Mouse (Mus musculus): ENCODE results near the gene Dock9.

Dock9 gene

GRCm38 (mm10) chr14:121589097-121589725 is 208.4 kb downstream of the Dock9 start:
- in situ Hi-C loops (cut with MboI, MseI), result no loop called here

DNA sequence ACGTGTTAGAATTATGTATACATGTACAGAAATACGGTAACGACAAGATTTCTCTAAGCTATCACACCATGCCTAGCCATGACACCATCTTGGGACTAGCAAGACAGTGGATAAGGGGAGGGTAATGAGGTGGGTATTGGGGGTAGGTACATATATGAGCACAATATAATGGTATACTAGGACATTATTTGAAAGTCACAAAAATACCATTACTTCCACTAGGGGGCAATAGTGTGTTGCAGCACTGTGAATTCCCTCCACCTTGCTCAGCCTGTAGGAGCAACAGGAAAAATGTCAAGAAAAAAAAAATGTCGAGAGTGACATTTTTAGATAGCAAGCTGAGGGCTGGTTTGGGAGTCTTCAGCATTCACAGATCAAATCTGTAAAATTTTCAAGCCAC is 209.2 kb downstream of the Dock9 start:
- in situ Hi-C loops (cut with MboI, MseI), result no loop called here

DNA sequence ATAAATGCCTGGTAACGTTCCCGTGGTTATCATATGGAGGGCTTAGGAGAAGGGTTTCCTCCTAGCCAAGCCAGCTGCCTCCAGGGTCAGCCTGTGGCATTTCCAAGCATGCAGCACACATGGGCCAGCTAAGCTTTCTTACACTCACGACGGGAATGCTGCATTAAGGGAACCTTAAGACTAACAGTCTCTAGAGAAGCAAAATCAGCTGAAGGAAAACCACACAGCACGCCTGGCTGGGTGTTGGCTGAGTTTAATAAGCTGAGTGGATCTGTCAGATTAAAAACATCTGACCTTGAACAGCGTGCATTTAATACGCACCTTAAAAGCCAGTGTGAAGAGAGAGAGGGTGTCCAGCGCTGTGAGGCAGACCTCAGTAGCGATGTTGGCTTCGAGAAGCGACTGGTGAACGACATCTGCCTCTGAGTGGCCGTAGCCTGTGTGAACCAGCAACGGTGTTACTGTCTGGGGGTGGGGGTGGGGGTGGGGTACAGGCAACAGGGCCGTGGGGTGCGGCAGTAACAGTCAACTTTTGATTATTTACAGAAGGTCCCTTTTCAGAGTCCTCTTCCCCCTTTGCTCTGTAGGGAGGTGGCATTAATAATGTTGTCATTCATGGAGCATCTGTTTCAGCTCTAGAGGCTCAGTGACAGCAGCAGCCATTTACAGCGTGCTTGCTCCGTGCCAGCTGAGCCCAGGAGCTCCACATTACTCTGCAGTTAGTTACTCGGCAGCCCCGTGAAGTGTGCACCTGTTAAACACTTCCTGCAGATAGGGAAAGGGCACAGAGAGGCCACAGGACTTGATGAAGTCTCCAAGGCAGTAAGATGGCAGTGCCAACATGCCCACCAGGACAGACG is 211.5 kb downstream of the Dock9 start:
- in situ Hi-C loops (cut with MboI, MseI), result no loop called here

DNA sequence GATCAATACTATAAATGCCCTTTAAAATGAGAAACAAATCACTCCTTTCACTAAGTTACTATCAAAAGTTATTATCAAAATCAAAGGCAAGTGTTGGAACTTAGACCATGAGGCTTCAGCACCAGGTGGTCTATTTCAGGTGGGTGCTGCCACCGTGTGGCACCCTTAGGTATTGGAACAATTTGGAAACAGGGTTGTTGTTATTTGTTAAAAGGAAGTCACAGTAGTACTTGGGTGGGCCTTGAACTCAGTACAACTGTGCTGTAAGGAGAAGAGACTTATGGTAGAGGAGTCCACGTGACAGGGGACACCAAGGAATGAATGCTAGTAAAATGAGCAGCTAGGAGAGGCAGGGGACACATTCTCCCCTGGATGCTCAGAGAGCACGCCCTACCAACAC is 218.6 kb downstream of the Dock9 start:
- in situ Hi-C loops (cut with MboI, MseI), result no loop called here

- in situ Hi-C loops (cut with MboI, MseI), result no loop called here
Measured at GRCm38 (mm10) chr14:121573391-121573790, 224.2 kb downstream of the Dock9 start.

DNA sequence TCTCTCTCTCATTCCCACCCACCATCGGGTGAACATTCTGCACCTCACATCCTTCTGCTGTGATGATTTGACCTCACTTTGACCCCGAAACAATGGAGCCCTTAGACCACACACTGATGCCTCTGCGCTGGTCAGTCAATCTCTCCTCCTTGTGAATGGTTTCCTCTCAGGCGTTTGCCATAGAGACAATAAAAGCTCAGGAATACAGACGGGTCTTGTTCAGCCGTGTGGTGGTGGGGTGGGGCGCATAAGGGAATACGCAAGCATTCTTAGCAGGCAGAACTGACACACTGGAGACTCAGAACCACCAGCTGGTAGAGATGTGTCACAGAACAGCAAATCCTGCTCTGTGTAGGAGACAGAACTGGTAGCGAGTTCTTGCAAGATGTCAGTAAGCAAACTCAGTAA is 230.8 kb downstream of the Dock9 start:
- in situ Hi-C loops (cut with MboI, MseI), result no loop called here

GRCm38 (mm10) chr14:121565930-121566329 is 231.7 kb downstream of the Dock9 start:
- in situ Hi-C loops (cut with MboI, MseI), result no loop called here

DNA sequence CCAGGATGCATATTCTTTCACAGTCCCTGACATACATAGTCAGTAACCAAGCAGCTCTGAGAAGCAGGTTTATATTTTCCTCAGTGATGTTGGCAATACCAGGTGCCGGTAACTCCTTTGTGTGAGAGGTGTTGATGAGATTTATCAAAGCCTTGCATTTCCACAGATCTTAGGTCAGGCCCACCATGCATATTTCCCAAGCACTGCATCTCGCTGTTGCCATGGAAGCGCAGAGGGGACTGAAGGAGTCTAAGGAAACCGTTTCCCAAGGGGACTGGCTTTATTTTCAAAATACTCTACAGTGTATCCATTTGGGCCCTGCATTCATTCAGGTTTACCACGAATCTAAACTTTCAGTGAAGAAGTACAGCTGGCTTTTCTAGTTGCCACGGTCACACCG is 233.0 kb downstream of the Dock9 start:
- in situ Hi-C loops (cut with MboI, MseI), result no loop called here

- in situ Hi-C loops (cut with MboI, MseI), result no loop called here
Measured at GRCm38 (mm10) chr14:121563954-121564353, 233.7 kb downstream of the Dock9 start.

DNA sequence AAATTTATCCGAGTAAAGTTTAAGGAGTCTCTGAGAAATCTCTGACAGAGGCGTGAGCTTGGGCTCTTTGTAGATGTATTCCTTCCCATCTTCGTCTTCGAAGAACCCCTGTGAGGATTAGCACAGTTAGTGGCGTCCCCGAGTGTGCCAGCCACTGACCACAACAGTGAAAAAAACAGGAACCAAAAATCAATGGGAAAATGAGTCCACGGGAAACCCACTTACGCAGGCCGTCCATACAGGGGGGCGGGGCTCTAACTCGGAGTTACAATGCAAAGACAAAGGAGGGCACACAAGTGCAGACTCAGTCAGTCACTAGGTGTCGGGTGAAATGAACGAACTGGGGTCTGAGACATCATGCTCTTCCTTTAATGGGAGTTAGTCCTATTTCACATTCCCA is 238.6 kb downstream of the Dock9 start:
- in situ Hi-C loops (cut with MboI, MseI), result no loop called here

- in situ Hi-C loops (cut with MboI, MseI), result no loop called here
Measured at GRCm38 (mm10) chr14:121556401-121557315, 241.0 kb downstream of the Dock9 start.

GRCm38 (mm10) chr14:121553785-121554184 is 243.9 kb downstream of the Dock9 start:
- in situ Hi-C loops (cut with MboI, MseI), result no loop called here

- in situ Hi-C loops (cut with MboI, MseI), result no loop called here
Measured at GRCm38 (mm10) chr14:121552586-121552985, 245.1 kb downstream of the Dock9 start.

- in situ Hi-C loops (cut with MboI, MseI), result no loop called here
Measured at GRCm38 (mm10) chr14:121549834-121550233, 247.8 kb downstream of the Dock9 start.

GRCm38 (mm10) chr14:121547745-121548144 is 249.9 kb downstream of the Dock9 start:
- in situ Hi-C loops (cut with MboI, MseI), result no loop called here

DNA sequence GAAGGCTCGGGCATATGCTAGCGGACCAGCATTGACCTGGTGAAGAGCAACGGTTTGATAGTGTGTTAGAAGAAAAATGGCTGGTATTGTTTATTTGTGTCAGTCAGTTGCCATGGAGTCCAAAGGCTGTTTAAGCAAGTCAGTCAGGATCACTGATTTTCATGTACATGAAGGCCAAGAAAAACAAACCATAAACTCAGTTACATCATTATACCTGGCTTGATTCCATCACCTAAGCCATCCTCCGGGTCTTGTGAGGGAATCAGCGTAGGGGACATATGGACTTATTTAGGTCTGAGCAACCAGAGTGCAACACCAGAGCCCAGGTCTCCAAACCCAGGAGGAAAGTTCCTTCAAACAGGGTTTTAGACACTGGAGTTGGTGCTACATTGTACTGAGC is 251.0 kb downstream of the Dock9 start:
- in situ Hi-C loops (cut with MboI, MseI), result no loop called here

GRCm38 (mm10) chr14:121545551-121546331 is 251.9 kb downstream of the Dock9 start:
- in situ Hi-C loops (cut with MboI, MseI), result no loop called here

DNA sequence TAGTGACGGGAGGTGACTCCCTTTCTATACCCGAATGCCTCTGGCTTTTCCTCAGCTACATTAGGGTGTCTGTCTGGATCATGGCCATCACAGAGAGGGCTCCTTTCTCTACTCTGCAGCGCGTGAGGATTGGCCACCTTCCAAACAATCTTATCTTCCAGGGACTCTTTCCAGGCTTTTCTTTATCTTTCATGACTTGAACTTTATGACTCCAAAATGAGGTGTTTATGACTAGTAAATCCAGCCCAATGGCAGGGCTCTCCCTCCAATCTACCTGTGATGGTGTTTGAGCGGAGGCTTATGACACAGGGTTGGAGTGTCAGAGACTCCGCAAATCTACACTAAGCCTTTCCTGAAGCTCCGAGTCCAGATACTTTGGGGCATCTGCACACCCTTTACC is 256.4 kb downstream of the Dock9 start:
- in situ Hi-C loops (cut with MboI, MseI), result no loop called here

- in situ Hi-C loops (cut with MboI, MseI), result no loop called here
Measured at GRCm38 (mm10) chr14:121534501-121534900, 263.1 kb downstream of the Dock9 start.

DNA sequence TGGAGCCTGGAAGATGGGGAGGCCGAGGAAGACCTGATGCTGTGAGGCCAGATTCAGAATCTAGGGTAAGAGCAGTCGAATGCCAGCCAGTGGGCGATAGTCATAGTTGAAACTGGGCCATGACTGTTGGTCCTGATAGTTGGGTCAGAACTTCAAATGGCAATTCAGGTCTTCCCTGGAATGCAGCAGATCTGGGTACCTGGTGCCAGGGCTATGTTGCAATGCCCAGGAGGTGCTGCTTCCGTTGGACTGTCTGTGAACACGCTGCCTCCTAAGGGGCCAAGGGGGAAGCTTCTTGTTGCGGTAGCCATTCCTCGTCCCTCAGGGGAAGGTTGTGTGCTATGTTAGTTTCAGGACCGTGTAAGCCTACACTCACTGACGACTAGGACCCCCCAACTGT is 266.8 kb downstream of the Dock9 start:
- in situ Hi-C loops (cut with MboI, MseI), result no loop called here

- in situ Hi-C loops (cut with MboI, MseI), result no loop called here
Measured at GRCm38 (mm10) chr14:121527883-121528282, 269.8 kb downstream of the Dock9 start.

Measured in T-helper 1 cell (primary cell).